Mouse (Mus musculus) intestine, embryonic 16.5 days (tissue): ENCODE results near the gene Srsf1. TPM values are rescaled to one million over a fixed set of nuclear protein-coding genes. Genes with fewer than 3 reads are reported as not detected.

Experiments used
- ATAC-seq: fragments of 200-750 bp; cut with Nextera tagmentation; 2 replicates; pipeline ENCODE4 v1.8.0; 2017; ENCODE audit warnings: moderate TSS enrichment, moderate library complexity
- H3K27ac ChIP-seq: fragments of 300-500 bp; sonication (generic); 2 replicates; pipeline ENCODE4 v1.5.1; 2014; ENCODE audit warnings: mild to moderate bottlenecking, low read length
- H3K27me3 ChIP-seq: fragments of 300-500 bp; sonication (generic); replicated peaks from 2 replicates; pipeline ENCODE4 v1.6.1; 2014; ENCODE audit warnings: low read length, control low read depth, mixed read lengths; ENCODE audit not compliant: control insufficient read depth, insufficient read depth
- H3K36me3 ChIP-seq: fragments of 300-500 bp; sonication (generic); 2 replicates; pipeline ENCODE4 v1.6.1; 2014; ENCODE audit warnings: low read length, control low read depth; ENCODE audit not compliant: control insufficient read depth, insufficient read depth
- H3K4me1 ChIP-seq: fragments of 300-500 bp; sonication (generic); 2 replicates; pipeline ENCODE4 v1.6.1; 2014; ENCODE audit warnings: low read length, control low read depth, mixed read lengths; ENCODE audit not compliant: control insufficient read depth, insufficient read depth
- H3K4me2 ChIP-seq: fragments of 300-500 bp; sonication (generic); 2 replicates; pipeline ENCODE4 v1.6.1; 2014; ENCODE audit warnings: low read depth, low read length, control low read depth
- H3K4me3 ChIP-seq: fragments of 300-500 bp; sonication (generic); 2 replicates; pipeline ENCODE4 v1.5.1; 2014; ENCODE audit warnings: mild to moderate bottlenecking, low read length
- H3K9ac ChIP-seq: fragments of 300-500 bp; sonication (generic); 2 replicates; pipeline ENCODE4 v1.6.1; 2014; ENCODE audit warnings: low read depth, low read length
- H3K9me3 ChIP-seq: fragments of 300-500 bp; sonication (generic); 2 replicates; pipeline ENCODE4 v1.6.1; 2016; ENCODE audit warnings: low read length, control low read depth; ENCODE audit not compliant: control insufficient read depth
- WGBS: fragments of 180-500 bp; shearing (Covaris S2); extraction: QIAGEN DNeasy Blood & Tissue Kit; methylation state at CpG from one replicate; pipeline ENCODE4 v1.1.7; 2014; 5-methylcytosine and 5-hydroxymethylcytosine counted together
- polyA plus RNA-seq: library from polyadenylated mRNA; unstranded; fragments of >200 nt; fragmentation: Nextera tagmentation; extraction: Ambion mirVana; gene quantifications from 2 replicates; pipeline ENCODE4 v1.2.1, GENCODE M21; 2015

Srsf1 gene
- polyA plus RNA-seq, 1 experiment from 2014 or later = 170 TPM

DNA sequence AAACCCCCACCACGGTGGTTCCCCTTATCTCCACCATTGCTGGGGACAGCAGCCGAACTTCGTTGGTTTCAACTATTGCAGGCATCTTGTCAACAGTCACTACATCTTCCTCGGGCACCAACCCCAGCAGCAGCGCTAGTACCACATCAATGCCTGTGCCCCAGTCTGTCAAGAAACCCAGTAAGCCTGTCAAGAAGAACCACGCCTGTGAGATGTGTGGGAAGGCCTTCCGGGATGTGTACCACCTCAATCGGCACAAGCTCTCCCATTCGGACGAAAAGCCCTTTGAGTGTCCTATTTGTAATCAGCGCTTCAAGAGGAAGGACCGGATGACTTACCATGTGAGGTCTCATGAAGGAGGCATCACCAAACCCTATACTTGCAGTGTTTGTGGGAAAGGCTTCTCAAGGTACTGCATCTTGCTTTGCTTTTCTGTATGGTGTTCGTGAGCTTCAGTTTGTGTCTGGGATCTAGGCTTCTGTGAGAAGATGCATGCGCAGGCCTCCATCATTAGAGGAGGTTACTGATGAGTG is 26.2 kb downstream of the Srsf1 start:
- H3K27me3 ChIP-seq = no peaks in the 10 kb centered on the region
- H3K4me3 ChIP-seq = no peak overlapping the region
- 84% methylated on average over 14 of the region's 14 CpGs for WGBS
- ATAC-seq = no peak
- no peaks in the 10 kb centered on the region for H3K9me3 ChIP-seq
- no peak overlapping the region for H3K9ac ChIP-seq
- peaks cover 28% of the 10 kb centered on the region for H3K4me1 ChIP-seq
- H3K4me2 ChIP-seq = no peak overlapping the region
- H3K36me3 ChIP-seq = peaks cover 11% of the 10 kb centered on the region; the same call in 1 of the 2 replicates
- no peak overlapping the region for H3K27ac ChIP-seq

DNA sequence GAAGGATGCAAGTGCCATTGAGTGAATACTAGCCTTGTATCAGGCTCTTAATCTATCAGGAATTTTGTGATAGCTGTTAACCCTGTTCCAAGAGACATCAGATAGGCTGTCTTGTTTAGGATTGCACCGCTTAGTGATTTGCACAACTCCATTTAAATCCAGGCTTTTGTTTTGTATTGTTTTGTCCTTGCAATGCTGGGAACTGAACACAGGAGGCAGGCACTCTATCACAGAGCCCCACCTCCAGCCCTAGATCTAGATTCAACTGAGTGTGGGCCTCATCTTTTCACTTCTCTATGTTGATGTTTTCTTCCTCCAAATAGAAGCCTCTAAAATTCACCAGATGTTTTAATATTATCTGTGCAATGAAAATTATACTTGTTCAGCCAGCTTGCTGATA is 28.5 kb downstream of the Srsf1 start:
- Histone ChIP-seq H3K9me3 (no peaks in the 10 kb centered on the region), H3K36me3 (peaks cover 11% of the 10 kb centered on the region; the same call in 1 of the 2 replicates)
- WGBS = 83% methylated on average over 1 of the region's 1 CpGs

GRCm38 (mm10) chr11:88076394-88076793 is 29.2 kb downstream of the Srsf1 start:
- no peaks in the 10 kb centered on the region for H3K27me3 ChIP-seq
- H3K9ac ChIP-seq = no peak overlapping the region
- no peak for ATAC-seq
- H3K36me3 ChIP-seq = peaks cover 15% of the 10 kb centered on the region; the same call in 1 of the 2 replicates
- H3K27ac ChIP-seq = no peak overlapping the region
- peaks cover 12% of the 10 kb centered on the region for H3K4me1 ChIP-seq
- no peaks in the 10 kb centered on the region for H3K9me3 ChIP-seq
- 67% methylated on average over 1 of the region's 1 CpGs for WGBS
- no peak overlapping the region for H3K4me3 ChIP-seq
- no peak overlapping the region for H3K4me2 ChIP-seq

More for the DNA sequence above, 28.5 kb downstream of the Srsf1 start:
- no peak overlapping the region for H3K27ac ChIP-seq
- H3K27me3 ChIP-seq = no peaks in the 10 kb centered on the region
- no peak overlapping the region for H3K4me2 ChIP-seq
- H3K4me3 ChIP-seq = no peak overlapping the region
- no peak for ATAC-seq
- no peak overlapping the region for H3K9ac ChIP-seq
- H3K4me1 ChIP-seq = peaks cover 19% of the 10 kb centered on the region

GRCm38 (mm10) chr11:88083699-88084098 is 36.5 kb downstream of the Srsf1 start:
- WGBS = 69% methylated on average over 6 of the region's 6 CpGs
- Histone ChIP-seq H3K9ac (no peak overlapping the region), H3K27me3 (no peaks in the 10 kb centered on the region), H3K27ac (no peak overlapping the region), H3K4me3 (no peak overlapping the region), H3K4me1 (peaks cover 4% of the 10 kb centered on the region), H3K36me3 (0 out of 2 replicates have a peak, but pooled peaks cover 6% of the 10 kb centered on the region), H3K9me3 (no peaks in the 10 kb centered on the region), H3K4me2 (no peak overlapping the region)
- ATAC-seq = no peak

GRCm38 (mm10) chr11:88086737-88087627 is 39.8 kb downstream of the Srsf1 start:
- Histone ChIP-seq H3K9ac (peak overlapping the region; percentile 51), H3K36me3 (no peaks in the 10 kb centered on the region), H3K4me3 (peak overlapping the region; percentile 42), H3K27me3 (no peaks in the 10 kb centered on the region), H3K27ac (peak overlapping the region; percentile 73), H3K9me3 (no peaks in the 10 kb centered on the region), H3K4me2 (peak overlapping the region; percentile 77), H3K4me1 (peaks cover 4% of the 10 kb centered on the region)
- WGBS = 6% methylated on average over 25 of the region's 25 CpGs
- peak; percentile 96 for ATAC-seq

DNA sequence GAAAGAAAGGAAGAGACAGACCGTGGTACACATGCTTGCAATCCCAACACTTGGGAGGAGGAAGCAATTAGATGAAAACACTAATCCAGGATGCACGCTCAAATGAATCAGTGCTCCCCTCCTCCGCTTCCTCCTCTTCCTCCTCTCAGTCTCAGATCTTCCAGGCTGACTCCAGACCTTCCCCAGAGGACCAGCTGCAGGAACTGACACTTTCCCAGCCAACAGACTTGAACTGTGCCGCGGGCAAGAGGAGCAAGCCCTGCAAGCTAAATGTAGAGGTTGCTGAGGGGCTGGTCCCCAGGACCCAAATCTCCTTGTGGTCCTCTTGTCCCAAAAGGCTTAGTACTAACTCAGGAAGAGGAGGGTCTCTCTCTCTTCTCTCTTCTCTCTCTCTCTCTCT is 42.0 kb downstream of the Srsf1 start:
- ATAC-seq = no peak
- Histone ChIP-seq H3K9me3 (no peaks in the 10 kb centered on the region), H3K4me1 (peaks cover 4% of the 10 kb centered on the region), H3K36me3 (no peaks in the 10 kb centered on the region), H3K9ac (no peak overlapping the region), H3K27ac (no peak overlapping the region), H3K4me3 (no peak overlapping the region), H3K27me3 (no peaks in the 10 kb centered on the region), H3K4me2 (no peak overlapping the region)
- 65% methylated on average over 5 of the region's 5 CpGs for WGBS

- Histone ChIP-seq H3K4me3 (no peak overlapping the region), H3K9me3 (no peaks in the 10 kb centered on the region), H3K4me1 (peaks cover 4% of the 10 kb centered on the region), H3K36me3 (no peaks in the 10 kb centered on the region), H3K4me2 (no peak overlapping the region), H3K27me3 (no peaks in the 10 kb centered on the region), H3K9ac (no peak overlapping the region), H3K27ac (no peak overlapping the region)
- 75% methylated on average over 5 of the region's 5 CpGs for WGBS
- no peak for ATAC-seq
Measured at GRCm38 (mm10) chr11:88090293-88090692, 43.1 kb downstream of the Srsf1 start.

- no peaks in the 10 kb centered on the region for H3K27me3 ChIP-seq
- H3K27ac ChIP-seq = no peak overlapping the region
- no peak overlapping the region for H3K4me3 ChIP-seq
- H3K9me3 ChIP-seq = no peaks in the 10 kb centered on the region
- H3K4me2 ChIP-seq = no peak overlapping the region
- H3K9ac ChIP-seq = no peak overlapping the region
- 80% methylated on average over 1 of the region's 1 CpGs for WGBS
- no peak for ATAC-seq
- H3K36me3 ChIP-seq = no peaks in the 10 kb centered on the region
- H3K4me1 ChIP-seq = peaks cover 11% of the 10 kb centered on the region
Measured at GRCm38 (mm10) chr11:88091949-88092348, 44.8 kb downstream of the Srsf1 start.

DNA sequence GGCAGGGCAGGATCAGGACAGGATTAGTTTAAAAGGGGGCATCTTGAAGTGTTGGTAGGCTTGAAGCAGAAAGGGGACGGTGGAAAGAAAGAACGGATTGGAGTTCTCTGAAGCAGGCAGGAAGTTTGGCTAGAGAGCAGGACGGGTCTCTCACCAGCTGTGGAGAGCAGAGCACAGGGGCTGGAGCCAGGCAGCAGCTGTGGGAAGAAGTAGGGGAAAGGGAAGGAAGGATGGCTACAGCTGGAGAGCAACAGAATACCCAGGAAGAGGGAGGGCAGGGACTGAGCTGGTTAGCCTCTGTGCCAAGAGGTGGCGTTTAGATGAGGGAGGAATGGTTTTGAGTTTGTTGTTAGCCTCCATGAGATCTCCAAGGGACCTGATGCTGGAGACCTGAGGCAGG is 50.0 kb downstream of the Srsf1 start:
- H3K4me1 ChIP-seq = peaks cover 15% of the 10 kb centered on the region; the same call in 1 of the 2 replicates
- H3K4me2 ChIP-seq = no peak overlapping the region
- H3K9ac ChIP-seq = peak overlapping the region; percentile 20; the same call in 1 of the 2 replicates
- no peaks in the 10 kb centered on the region for H3K27me3 ChIP-seq
- no peak overlapping the region for H3K4me3 ChIP-seq
- WGBS = 33% methylated on average over 4 of the region's 4 CpGs
- ATAC-seq = 0 out of 2 replicates have a peak, but pooled peaks have one; percentile 34
- H3K27ac ChIP-seq = peak overlapping the region; percentile 73
- no peaks in the 10 kb centered on the region for H3K9me3 ChIP-seq
- H3K36me3 ChIP-seq = no peaks in the 10 kb centered on the region
